Mouse (Mus musculus) hindbrain, postnatal 0 days (tissue): ENCODE measurements at regions not wholly inside any gene's neighbourhood (a gene's known extent, or its start where the extent isn't known, plus 50 kb on each side); places are given as distances from the start of the nearest gene placed in this dataset.

Experiments
- ATAC-seq: fragments of 200-750 bp; cut with Nextera tagmentation; 2 replicates; pipeline ENCODE4 v1.8.0; 2017; ENCODE audit warnings: mild to moderate bottlenecking, moderate TSS enrichment, moderate library complexity
- DNase-seq: peaks from one replicate; pipeline ENCODE4 v3.0.0-alpha.2; 2015; ENCODE audit warnings: low spot score
- H3K27ac ChIP-seq: fragments of 300-500 bp; sonication (generic); 2 replicates; pipeline ENCODE4 v1.5.1; 2014; ENCODE audit warnings: mild to moderate bottlenecking
- H3K27me3 ChIP-seq: fragments of 300-500 bp; sonication (generic); 2 replicates; pipeline ENCODE4 v1.6.1; 2014; ENCODE audit warnings: low read length, mixed read lengths; ENCODE audit not compliant: insufficient read depth
- H3K36me3 ChIP-seq: fragments of 300-500 bp; sonication (generic); 2 replicates; pipeline ENCODE4 v1.6.1; 2014; ENCODE audit warnings: low read length, mixed read lengths; ENCODE audit not compliant: insufficient read depth
- H3K4me1 ChIP-seq: fragments of 300-500 bp; sonication (generic); 2 replicates; pipeline ENCODE4 v1.6.1; 2014; ENCODE audit warnings: antibody characterized with exemption, low read length, mixed read lengths; ENCODE audit not compliant: insufficient read depth
- H3K4me2 ChIP-seq: fragments of 300-500 bp; sonication (generic); 2 replicates; pipeline ENCODE4 v1.6.1; 2014; ENCODE audit warnings: low read depth, mild to moderate bottlenecking, low read length, moderate library complexity, mixed read lengths
- H3K4me3 ChIP-seq: fragments of 300-500 bp; sonication (generic); 2 replicates; pipeline ENCODE4 v1.5.1; 2014; ENCODE audit warnings: low read length
- H3K9ac ChIP-seq: fragments of 300-500 bp; sonication (generic); replicated peaks from 2 replicates; pipeline ENCODE4 v1.6.1; 2014; ENCODE audit warnings: mild to moderate bottlenecking, low read length, moderate library complexity, mixed read lengths
- H3K9me3 ChIP-seq: fragments of 300-500 bp; sonication (generic); 2 replicates; pipeline ENCODE4 v1.6.1; 2016; ENCODE audit warnings: low read length, mixed read lengths
- CTCF ChIP-seq: IDR thresholded peaks from 2 replicates; pipeline ENCODE4 v1.5.1; 2016; ENCODE audit warnings: antibody characterized with exemption, control low read depth, low read depth
- WGBS: fragments of 180-500 bp; shearing (Covaris S2); extraction: QIAGEN DNeasy Blood & Tissue Kit; methylation state at CpG from one replicate; pipeline ENCODE4 v1.1.7; 2014; 5-methylcytosine and 5-hydroxymethylcytosine counted together

GRCm38 (mm10) chr9:34239531-34239930, 246.2 kb upstream of the Kirrel3 start:
- Histone ChIP-seq H3K27ac (no peak overlapping the region), H3K36me3 (no peaks in the 10 kb centered on the region), H3K9ac (no peak overlapping the region), H3K27me3 (no peaks in the 10 kb centered on the region), H3K4me1 (no peaks in the 10 kb centered on the region), H3K4me3 (no peak overlapping the region), H3K9me3 (no peaks in the 10 kb centered on the region), H3K4me2 (no peak overlapping the region)
- no peak for TF ChIP-seq CTCF
- ATAC-seq: no peak
- WGBS: 83% methylated on average over 2 of the region's 2 CpGs
- DNase-seq: no peak

GRCm38 (mm10) chr9:34243674-34244073, 242.0 kb upstream of the Kirrel3 start:
- Histone ChIP-seq H3K4me1 (no peaks in the 10 kb centered on the region), H3K4me2 (no peak overlapping the region), H3K27me3 (no peaks in the 10 kb centered on the region), H3K36me3 (no peaks in the 10 kb centered on the region), H3K4me3 (no peak overlapping the region), H3K9me3 (no peaks in the 10 kb centered on the region), H3K9ac (no peak overlapping the region), H3K27ac (no peak overlapping the region)
- WGBS: 84% methylated on average over 2 of the region's 2 CpGs
- TF ChIP-seq CTCF: no peak
- ATAC-seq: no peak
- no peak for DNase-seq

GRCm38 (mm10) chr9:34244576-34244975, 241.1 kb upstream of the Kirrel3 start:
- 56% methylated on average over 5 of the region's 5 CpGs for WGBS
- peak; percentile 22 for DNase-seq

GRCm38 (mm10) chr9:34252796-34253195, 232.9 kb upstream of the Kirrel3 start:
- TF ChIP-seq CTCF: no peak
- H3K4me1 ChIP-seq: no peaks in the 10 kb centered on the region
- H3K36me3 ChIP-seq: no peaks in the 10 kb centered on the region
- DNase-seq (no peak), ATAC-seq (no peak)
- H3K27ac ChIP-seq: no peak overlapping the region
- H3K9ac ChIP-seq: no peak overlapping the region
- no peak overlapping the region for H3K4me3 ChIP-seq
- H3K4me2 ChIP-seq: no peak overlapping the region
- 48% methylated on average over 2 of the region's 2 CpGs for WGBS
- no peaks in the 10 kb centered on the region for H3K27me3 ChIP-seq
- no peaks in the 10 kb centered on the region for H3K9me3 ChIP-seq

More at GRCm38 (mm10) chr9:34244576-34244975, 241.1 kb upstream of the Kirrel3 start:
- ATAC-seq: peak; percentile 55; the same call in 1 of the 2 replicates
- TF ChIP-seq CTCF: no peak
- no peak overlapping the region for H3K4me3 ChIP-seq
- no peaks in the 10 kb centered on the region for H3K27me3 ChIP-seq
- H3K4me2 ChIP-seq: no peak overlapping the region
- no peak overlapping the region for H3K9ac ChIP-seq
- no peaks in the 10 kb centered on the region for H3K36me3 ChIP-seq
- H3K27ac ChIP-seq: no peak overlapping the region
- no peaks in the 10 kb centered on the region for H3K4me1 ChIP-seq
- H3K9me3 ChIP-seq: no peaks in the 10 kb centered on the region

- Histone ChIP-seq H3K4me3 (no peak overlapping the region), H3K9ac (no peak overlapping the region), H3K36me3 (no peaks in the 10 kb centered on the region), H3K4me2 (no peak overlapping the region), H3K9me3 (no peaks in the 10 kb centered on the region), H3K27ac (no peak overlapping the region), H3K4me1 (no peaks in the 10 kb centered on the region), H3K27me3 (no peaks in the 10 kb centered on the region)
- no peak for ATAC-seq
- DNase-seq: no peak
- WGBS: 52% methylated on average over 2 of the region's 2 CpGs
- no peak for TF ChIP-seq CTCF
Observed at GRCm38 (mm10) chr9:34258492-34258891, 227.2 kb upstream of the Kirrel3 start.

- WGBS: 55% methylated on average over 5 of the region's 5 CpGs
- ATAC-seq: no peak
- no peak for TF ChIP-seq CTCF
Observed at GRCm38 (mm10) chr9:34278068-34278467, 207.6 kb upstream of the Kirrel3 start.

GRCm38 (mm10) chr9:34279386-34279785, 206.3 kb upstream of the Kirrel3 start:
- Histone ChIP-seq H3K4me1 (no peaks in the 10 kb centered on the region), H3K36me3 (no peaks in the 10 kb centered on the region), H3K4me3 (no peak overlapping the region), H3K9ac (no peak overlapping the region), H3K27me3 (no peaks in the 10 kb centered on the region), H3K27ac (no peak overlapping the region), H3K9me3 (no peaks in the 10 kb centered on the region), H3K4me2 (no peak overlapping the region)
- ATAC-seq (no peak), DNase-seq (no peak)
- TF ChIP-seq CTCF: no peak
- WGBS: 78% methylated on average over 2 of the region's 2 CpGs

More at GRCm38 (mm10) chr9:34278068-34278467, 207.6 kb upstream of the Kirrel3 start:
- no peak for DNase-seq
- Histone ChIP-seq H3K36me3 (no peaks in the 10 kb centered on the region), H3K27me3 (no peaks in the 10 kb centered on the region), H3K4me3 (no peak overlapping the region), H3K9me3 (no peaks in the 10 kb centered on the region), H3K9ac (no peak overlapping the region), H3K4me2 (no peak overlapping the region), H3K27ac (no peak overlapping the region), H3K4me1 (no peaks in the 10 kb centered on the region)
